Mouse (Mus musculus): ENCODE measurements around the gene Slit3.

Slit3 gene

DNA sequence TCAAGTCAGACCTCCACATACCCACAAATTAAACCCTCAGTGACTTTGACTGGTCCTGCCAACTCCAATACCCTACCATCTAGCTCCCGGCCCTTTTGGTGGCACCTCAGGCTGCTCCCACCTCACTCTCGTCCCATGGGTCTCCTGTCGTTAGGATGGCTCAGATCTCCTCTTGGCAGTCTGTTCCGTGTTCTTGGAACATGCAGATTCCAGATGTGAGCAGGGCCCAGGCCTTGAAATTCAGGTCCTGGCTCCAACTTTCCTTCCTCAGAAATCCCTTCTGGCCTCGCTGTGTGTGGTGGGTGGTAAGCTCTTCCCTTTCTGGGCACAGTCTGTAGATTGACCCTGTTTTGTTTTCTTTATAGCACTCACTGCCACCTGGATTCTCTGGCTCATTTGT is 127.1 kb downstream of the Slit3 start:
- in situ Hi-C loops (cut with MboI; ENCODE audit: low pct_unique_long_range_greater_than_20kb in 1 of 2, low sequenced_read_pairs in 2 of 2, unreplicated experiment in 1 of 2): no loop called here

- in situ Hi-C loops (cut with MboI; ENCODE audit: low pct_unique_long_range_greater_than_20kb in 1 of 2, low sequenced_read_pairs in 2 of 2, unreplicated experiment in 1 of 2): no loop called here
These were observed 129.9 kb downstream of the Slit3 start for GRCm38 (mm10) chr11:35250871-35251418.

DNA sequence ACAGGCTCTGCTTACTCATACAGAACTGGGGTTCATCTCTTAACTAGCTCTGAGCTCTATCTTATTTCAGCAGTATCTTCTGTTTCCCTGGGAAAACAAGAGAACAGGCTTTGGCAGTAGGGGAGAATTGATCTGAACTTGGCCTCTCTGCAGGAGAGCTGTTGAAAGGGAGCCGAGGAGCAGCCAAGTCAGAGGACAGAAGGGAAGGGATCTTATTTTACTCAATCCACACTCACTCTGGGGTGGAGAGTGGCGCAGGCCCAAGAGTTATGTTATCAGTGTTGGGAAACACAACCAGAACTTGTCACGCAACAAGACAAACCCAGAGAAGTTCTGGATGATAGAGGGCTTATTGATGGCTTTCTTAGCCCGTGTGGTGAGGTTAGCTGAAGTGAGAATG is 130.9 kb downstream of the Slit3 start:
- in situ Hi-C loops (cut with MboI; ENCODE audit: low pct_unique_long_range_greater_than_20kb in 1 of 2, low sequenced_read_pairs in 2 of 2, unreplicated experiment in 1 of 2): no loop called here

- in situ Hi-C loops (cut with MboI; ENCODE audit: low pct_unique_long_range_greater_than_20kb in 1 of 2, low sequenced_read_pairs in 2 of 2, unreplicated experiment in 1 of 2): no loop called here
These were observed 136.3 kb downstream of the Slit3 start for GRCm38 (mm10) chr11:35257351-35257750.

GRCm38 (mm10) chr11:35261562-35262087 is 140.6 kb downstream of the Slit3 start:
- in situ Hi-C loops (cut with MboI; ENCODE audit: low pct_unique_long_range_greater_than_20kb in 1 of 2, low sequenced_read_pairs in 2 of 2, unreplicated experiment in 1 of 2): no loop called here

- in situ Hi-C loops (cut with MboI; ENCODE audit: low pct_unique_long_range_greater_than_20kb in 1 of 2, low sequenced_read_pairs in 2 of 2, unreplicated experiment in 1 of 2): no loop called here
These were observed 141.4 kb downstream of the Slit3 start for GRCm38 (mm10) chr11:35262289-35262941.

DNA sequence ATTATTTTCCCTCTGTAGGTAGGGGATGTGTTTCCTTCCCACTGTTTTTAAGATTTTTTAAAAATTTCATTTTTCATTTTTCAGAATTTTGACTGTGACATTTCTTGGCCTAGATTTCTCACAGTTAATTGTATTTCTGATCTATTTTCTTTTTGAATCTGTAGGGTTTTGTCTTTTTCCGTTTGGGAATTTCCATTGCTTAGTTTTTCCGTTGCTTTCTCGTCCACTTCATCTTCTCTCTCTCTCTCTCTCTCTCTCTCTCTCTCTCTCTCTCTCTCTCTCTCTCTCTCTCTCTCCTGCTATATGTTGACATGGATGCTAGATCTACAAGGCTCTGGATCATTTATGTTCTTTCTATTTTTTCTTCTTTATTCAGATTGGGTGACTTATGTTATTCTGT is 143.7 kb downstream of the Slit3 start:
- in situ Hi-C loops (cut with MboI; ENCODE audit: low pct_unique_long_range_greater_than_20kb in 1 of 2, low sequenced_read_pairs in 2 of 2, unreplicated experiment in 1 of 2): no loop called here

GRCm38 (mm10) chr11:35270396-35270795 is 149.4 kb downstream of the Slit3 start:
- in situ Hi-C loops (cut with MboI; ENCODE audit: low pct_unique_long_range_greater_than_20kb in 1 of 2, low sequenced_read_pairs in 2 of 2, unreplicated experiment in 1 of 2): no loop called here

- in situ Hi-C loops (cut with MboI; ENCODE audit: low pct_unique_long_range_greater_than_20kb in 1 of 2, low sequenced_read_pairs in 2 of 2, unreplicated experiment in 1 of 2): no loop called here
These were observed 152.4 kb downstream of the Slit3 start for GRCm38 (mm10) chr11:35273416-35273815.

GRCm38 (mm10) chr11:35274036-35274435 is 153.0 kb downstream of the Slit3 start:
- in situ Hi-C loops (cut with MboI; ENCODE audit: low pct_unique_long_range_greater_than_20kb in 1 of 2, low sequenced_read_pairs in 2 of 2, unreplicated experiment in 1 of 2): no loop called here

GRCm38 (mm10) chr11:35275300-35275699 is 154.3 kb downstream of the Slit3 start:
- in situ Hi-C loops (cut with MboI; ENCODE audit: low pct_unique_long_range_greater_than_20kb in 1 of 2, low sequenced_read_pairs in 2 of 2, unreplicated experiment in 1 of 2): no loop called here

- in situ Hi-C loops (cut with MboI; ENCODE audit: low pct_unique_long_range_greater_than_20kb in 1 of 2, low sequenced_read_pairs in 2 of 2, unreplicated experiment in 1 of 2): no loop called here
These were observed 155.0 kb downstream of the Slit3 start for GRCm38 (mm10) chr11:35276001-35276400.

DNA sequence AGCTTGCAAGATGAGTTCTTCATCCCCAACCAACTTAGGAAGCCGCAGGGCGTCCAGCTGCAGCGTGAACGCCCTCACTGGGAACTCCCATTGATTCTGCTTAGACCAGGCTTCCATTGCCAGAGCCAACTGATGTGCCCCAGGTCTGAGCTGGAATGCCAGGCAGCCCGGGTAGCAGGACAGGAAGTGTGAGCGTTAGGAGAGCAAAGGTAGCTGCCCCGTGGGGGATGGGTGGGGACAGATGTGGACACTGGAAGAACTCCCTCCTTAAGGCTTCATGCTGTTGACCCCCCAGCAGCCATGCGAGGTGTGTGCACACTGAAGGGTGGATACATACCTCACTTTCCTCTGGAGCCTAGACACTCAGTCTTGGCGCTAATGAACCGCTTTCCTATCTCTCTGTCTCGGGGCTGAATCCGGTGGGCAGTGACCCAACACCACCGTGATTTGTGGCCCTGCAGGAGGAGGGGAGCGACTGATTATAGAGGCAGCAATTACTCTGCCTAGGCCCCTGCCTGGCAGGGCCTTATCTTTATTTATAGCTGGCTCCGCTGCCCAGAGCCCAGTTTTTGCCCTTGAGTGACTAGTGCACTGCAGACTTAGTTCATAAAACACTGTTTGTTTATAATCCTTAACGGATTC is 157.2 kb downstream of the Slit3 start:
- in situ Hi-C loops (cut with MboI; ENCODE audit: low pct_unique_long_range_greater_than_20kb in 1 of 2, low sequenced_read_pairs in 2 of 2, unreplicated experiment in 1 of 2): no loop called here

GRCm38 (mm10) chr11:35280826-35281225 is 159.8 kb downstream of the Slit3 start:
- in situ Hi-C loops (cut with MboI; ENCODE audit: low pct_unique_long_range_greater_than_20kb in 1 of 2, low sequenced_read_pairs in 2 of 2, unreplicated experiment in 1 of 2): no loop called here

GRCm38 (mm10) chr11:35282001-35282632 is 161.1 kb downstream of the Slit3 start:
- in situ Hi-C loops (cut with MboI; ENCODE audit: low pct_unique_long_range_greater_than_20kb in 1 of 2, low sequenced_read_pairs in 2 of 2, unreplicated experiment in 1 of 2): no loop called here

- in situ Hi-C loops (cut with MboI; ENCODE audit: low pct_unique_long_range_greater_than_20kb in 1 of 2, low sequenced_read_pairs in 2 of 2, unreplicated experiment in 1 of 2): no loop called here
These were observed 162.0 kb downstream of the Slit3 start for GRCm38 (mm10) chr11:35282825-35283571.

- in situ Hi-C loops (cut with MboI; ENCODE audit: low pct_unique_long_range_greater_than_20kb in 1 of 2, low sequenced_read_pairs in 2 of 2, unreplicated experiment in 1 of 2): no loop called here
These were observed 162.7 kb downstream of the Slit3 start for GRCm38 (mm10) chr11:35283767-35284166.

- in situ Hi-C loops (cut with MboI; ENCODE audit: low pct_unique_long_range_greater_than_20kb in 1 of 2, low sequenced_read_pairs in 2 of 2, unreplicated experiment in 1 of 2): no loop called here
These were observed 165.8 kb downstream of the Slit3 start for GRCm38 (mm10) chr11:35286578-35287390.
